Mouse (Mus musculus): ENCODE data around the gene Zfp941.

The Zfp941 gene

DNA sequence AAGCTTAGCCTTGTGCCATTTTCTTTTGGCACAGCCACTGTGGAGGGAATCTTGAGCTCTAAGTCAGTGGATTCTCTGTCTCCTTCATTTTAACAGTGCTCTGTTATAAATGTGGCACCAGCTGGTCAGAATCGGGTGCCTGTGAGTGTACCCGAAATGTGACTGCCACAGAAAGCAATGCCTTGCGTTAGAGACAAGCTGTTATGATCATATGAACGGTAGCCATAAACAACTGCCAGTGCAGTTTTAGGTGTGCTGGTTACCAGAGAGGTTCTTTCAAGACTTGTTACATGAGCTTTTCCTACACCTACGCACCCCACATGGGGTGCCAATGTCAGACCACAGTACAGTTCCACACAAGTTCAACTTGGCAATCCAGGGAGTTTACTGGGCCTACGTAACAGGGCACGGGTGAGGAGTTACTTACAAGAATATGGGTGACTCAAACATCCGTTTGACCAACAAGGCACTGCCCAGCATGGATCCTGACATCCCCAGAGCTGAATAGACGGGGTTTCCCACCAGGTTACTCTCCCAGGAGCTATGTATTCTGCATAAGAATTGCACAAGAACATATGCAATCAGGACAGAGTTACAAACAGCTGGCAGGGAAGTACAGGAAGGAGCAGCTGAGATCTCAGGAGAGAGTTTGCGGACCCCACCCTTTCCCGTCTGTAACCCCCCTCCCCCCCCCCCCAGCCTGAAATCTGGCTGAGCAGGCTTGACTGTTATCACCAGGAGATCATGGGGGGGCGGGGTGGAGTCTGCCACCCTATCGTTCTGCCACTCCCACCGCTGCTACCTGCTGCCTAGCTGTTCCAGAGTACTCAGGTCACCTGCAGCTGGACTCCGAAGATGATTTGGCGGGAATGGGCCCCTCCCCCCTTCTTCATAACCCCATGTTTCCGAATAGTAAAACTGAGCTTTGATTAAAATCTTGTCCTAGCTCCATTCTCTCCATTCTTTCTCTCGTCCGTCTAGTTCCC lies 19.1 kb upstream of the Zfp941 start:
- WGBS = 37% methylated on average over 19 of the region's 19 CpGs

DNA sequence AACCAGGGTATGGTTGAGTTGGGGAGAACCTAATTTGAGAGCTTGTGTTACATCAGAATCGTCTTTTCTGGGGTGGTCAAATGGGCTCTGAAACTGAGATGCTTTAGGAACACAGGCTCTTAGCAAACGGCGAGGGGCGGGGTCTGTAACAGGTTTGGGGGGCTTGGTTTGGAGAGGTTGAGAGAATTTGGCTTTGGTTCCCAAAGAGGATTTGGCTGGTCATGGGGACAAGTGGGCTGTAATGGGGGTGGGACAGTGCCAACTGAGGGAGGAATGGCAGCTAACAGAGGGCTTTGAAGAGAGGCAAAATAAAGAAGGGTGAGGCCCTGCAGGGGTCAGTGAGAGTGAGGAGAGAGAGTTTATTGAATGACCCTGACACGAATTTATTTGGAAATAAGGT lies 17.6 kb upstream of the Zfp941 start:
- WGBS = 71% methylated on average over 5 of the region's 5 CpGs

DNA sequence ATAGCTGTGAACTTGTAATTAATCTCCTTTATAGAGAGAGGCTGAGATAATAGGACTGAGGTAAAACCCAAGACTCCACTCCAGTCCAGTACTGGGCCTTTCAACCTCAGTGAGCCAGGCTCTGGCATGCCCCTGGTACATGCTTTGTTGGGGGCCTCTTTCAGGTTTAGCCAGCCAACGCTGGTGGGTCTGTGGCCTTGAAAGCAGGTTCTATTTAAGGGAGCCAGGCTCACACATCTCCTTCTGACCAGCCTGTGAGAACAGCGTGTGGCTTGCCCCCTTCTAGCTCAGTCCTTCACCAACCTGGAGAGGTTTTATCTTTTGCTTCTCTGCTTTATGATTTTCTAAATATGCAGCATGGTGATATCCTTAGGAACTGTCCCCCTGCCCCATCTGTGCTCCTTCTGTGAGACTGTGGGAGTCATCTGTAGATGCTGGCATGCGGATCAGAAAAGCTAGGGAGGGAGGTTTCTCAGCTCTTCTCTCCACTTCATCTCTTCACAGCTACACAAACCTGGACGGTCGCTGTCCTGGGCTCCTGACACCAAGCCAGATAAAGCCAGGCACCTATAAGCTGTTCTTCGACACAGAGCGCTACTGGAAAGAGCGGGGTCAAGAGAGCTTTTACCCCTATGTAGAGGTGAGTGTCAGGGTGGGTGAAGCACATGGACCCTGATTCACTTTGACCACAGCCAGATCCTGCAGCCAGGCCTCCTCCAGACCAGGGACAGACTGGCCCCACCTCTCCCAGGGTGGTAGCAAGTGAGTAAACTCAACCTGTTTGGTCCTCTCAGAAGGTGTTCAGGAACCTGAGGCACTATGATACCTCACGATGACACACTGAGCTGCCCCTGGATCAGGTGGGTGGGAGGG lies 14.5 kb upstream of the Zfp941 start:
- WGBS = 58% methylated on average over 9 of the region's 9 CpGs

DNA sequence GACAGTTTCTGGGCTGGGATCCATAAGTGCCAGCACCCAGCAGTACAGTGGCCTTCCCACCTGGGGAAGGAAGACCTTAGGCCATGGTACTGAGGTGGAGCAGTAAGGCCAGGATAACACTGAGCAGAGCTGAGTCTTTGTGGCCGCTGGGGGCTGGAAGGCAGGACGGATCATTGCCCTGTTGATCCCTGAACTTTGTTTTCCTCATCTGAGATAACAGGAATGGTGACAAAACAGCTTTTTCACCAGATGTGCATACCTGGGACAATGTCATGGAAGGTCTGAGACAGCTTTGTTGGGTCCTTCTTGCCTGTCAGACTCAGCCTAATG lies 13.7 kb upstream of the Zfp941 start:
- 87% methylated on average over 2 of the region's 2 CpGs for WGBS

DNA sequence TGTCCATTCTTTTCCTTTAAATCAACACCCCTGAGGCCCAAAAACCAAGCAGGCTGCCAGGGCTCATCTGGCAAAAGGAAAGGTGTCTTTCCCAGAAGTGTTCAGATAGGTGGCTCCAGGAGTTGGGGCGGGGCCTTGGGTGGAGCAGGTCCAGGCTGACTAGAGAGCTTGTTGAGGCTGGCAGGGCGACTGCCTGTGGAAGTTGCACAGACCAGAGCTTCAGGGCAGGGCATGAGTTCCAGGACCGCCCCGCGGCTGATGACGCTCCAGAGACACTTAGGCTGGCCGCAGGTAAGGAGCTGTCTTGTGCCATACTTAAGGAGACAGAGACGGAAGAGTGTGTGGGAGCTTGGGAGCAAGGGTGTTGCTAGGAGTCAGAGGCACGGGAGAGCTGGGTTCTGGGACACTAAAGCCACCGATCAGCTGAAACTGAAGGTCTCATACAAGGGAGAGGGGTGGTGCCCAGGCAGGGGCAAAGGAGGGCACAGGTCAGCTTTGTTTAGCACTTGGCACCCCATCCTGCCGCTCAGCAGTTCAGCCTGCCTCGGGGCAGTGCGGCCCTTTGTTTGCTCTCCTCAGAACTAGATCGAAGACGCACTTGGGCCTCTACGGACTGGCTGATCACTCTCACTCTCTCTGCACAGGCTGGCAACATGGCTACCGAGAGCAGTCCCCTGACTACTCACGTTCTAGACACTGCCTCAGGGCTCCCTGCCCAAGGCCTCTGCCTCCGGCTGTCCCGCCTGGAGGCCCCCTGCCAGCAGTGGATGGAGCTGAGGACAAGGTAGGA lies 13.2 kb upstream of the Zfp941 start, which contains the start of gene Urah:
Gene Urah, plus strand, starts transcription at position 51 of the 790 bp plus-strand sequence.
- 57% methylated on average over 20 of the region's 20 CpGs for WGBS

DNA sequence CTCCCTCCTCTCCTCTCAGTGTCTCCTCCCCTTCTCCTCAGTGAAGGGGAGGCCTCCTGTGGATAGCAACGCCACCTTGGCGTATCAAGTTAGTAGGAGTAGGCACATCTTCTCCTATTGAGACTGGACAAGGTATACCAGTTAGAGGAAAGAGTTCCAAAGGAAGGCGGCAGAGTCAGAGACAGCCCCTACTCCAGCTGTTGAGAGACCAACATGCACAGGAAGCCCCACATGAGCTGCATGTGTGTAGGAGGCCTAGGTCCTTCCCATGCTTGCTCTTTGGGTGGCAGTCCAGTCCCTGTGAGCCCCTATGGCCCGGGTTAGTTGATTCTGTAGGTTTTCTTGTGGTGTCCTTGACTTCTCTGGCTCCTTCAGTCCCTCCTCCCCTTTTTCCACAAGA lies 11.4 kb upstream of the Zfp941 start:
- 91% methylated on average over 4 of the region's 4 CpGs for WGBS

DNA sequence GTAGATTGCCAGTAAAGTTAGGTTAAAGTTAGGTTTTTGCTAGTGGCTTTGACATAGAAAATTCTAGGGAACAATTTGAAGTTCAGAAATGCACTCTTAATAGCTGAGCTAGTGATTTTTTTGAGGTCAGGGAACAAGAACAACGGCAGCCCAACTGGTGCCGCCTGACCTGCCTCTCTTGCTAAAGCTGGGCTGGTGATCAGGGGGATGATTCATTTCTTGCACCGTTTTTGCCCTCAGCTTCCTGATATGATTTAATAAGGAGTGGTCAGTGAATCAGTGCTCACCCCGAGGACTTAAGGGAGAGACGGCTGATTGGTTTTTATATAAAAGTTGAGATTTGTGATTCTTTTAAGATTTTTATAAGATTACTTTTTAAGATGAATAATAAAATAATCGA lies 9.5 kb upstream of the Zfp941 start:
- 78% methylated on average over 6 of the region's 6 CpGs for WGBS

DNA sequence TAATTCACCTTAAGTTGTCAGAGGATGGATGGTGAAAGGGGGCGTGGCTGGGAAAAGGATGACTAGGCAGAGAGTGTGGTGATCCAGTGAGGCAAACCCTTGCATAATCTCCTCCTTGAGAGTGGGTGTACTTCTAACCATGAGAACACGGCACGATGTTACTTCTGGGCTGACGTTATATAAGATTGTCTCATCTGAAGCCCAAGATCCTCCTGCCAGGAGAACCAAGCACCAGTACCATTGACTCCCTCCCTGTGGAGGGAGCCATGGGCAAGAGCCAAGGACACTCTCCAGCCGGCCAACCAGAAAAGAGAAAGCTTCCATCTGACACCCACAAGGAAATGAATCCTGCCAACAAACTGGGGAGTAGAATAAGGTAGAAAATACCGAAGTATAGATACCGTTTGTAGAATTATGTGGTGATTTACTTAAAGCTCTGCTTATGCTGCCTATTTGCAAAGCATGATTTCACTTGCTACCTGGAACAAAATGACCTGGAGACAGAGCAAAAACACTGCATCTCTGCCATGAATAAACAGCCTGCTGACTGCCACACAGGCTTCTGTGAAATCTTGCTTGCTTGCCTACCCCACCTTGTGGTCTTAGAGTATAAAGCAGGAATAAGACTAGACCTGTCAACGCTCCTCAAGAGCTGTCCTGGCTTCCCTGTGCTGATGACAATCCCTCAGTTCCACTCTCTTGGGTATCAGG lies 6.3 kb upstream of the Zfp941 start:
- WGBS = 12% methylated on average over 8 of the region's 8 CpGs

DNA sequence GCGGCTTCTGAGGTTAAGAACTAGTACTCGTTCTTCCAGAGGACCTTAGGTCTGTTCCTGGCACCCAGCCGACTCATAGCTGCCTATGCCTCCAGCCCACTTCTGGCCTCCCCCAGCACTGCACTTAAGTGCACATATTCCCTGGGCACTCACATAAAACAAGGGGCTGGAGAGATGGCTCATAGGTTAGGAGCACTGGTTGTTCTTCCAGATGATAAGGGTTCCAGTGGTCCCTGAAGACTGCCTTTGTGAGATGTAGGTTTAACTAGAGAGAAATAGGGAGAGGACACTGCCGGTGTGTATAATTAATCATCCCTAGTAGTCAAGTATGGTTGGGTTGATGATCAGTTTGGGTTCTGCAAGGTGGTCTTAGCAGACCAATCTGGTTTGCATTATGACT lies 753 bp upstream of the Zfp941 start:
- 91% methylated on average over 4 of the region's 4 CpGs for WGBS

DNA sequence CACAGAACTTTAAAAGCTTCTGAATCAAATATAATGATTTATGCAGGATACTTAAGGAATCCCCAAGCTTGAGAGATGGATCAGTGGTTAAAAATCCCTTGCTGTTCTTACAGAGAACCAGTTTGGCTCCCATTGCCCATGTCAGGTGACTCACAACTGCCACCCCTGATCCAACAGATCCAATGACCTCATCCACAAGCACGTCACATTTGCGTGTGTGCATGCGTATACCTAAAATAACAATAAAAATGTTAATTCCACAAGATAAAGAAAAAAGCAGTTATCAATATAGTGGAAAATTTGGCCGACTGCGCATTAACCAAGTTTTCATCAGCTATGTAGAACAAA lies 699 bp downstream of the Zfp941 start:
- 29% methylated on average over 5 of the region's 5 CpGs for WGBS

DNA sequence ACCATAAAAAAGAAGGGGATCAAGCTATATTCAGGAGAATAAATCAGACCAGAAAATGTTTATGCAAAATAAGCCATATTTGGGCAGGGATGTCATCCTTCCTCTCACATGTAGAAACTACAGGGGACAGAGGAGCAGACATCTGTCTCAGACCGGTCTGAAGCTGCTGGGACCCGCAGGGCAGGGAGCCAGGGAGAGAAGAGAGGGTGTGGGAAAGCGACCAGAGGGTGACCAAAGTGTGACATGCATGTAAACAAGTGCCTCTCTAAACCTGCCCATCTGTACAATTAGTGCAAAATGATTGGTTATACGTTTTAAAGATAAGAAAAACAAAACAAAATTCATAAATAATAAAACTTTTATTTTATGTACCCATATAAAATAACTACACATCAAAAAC lies 1.8 kb downstream of the Zfp941 start:
- 57% methylated on average over 4 of the region's 4 CpGs for WGBS

DNA sequence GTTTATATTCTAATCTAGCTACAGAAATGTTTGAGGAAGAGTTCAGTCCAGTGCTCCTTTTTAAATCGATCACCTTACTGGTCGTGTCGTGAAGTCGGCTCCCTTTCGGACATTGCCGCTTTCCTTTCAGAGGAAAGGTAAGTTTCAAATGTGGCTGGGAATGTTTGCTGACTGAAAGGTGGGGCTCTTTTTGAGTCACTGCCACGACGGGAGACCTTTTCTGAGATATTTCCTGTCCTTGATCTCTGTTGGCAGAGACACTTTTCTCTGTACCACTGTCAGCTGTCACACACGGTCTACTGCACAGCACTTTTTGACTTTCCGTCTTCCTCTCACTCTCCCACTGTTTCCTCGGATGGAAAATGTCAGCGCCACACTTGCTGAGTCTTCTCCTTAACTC lies 9.1 kb downstream of the Zfp941 start:
- WGBS = 82% methylated on average over 12 of the region's 12 CpGs

DNA sequence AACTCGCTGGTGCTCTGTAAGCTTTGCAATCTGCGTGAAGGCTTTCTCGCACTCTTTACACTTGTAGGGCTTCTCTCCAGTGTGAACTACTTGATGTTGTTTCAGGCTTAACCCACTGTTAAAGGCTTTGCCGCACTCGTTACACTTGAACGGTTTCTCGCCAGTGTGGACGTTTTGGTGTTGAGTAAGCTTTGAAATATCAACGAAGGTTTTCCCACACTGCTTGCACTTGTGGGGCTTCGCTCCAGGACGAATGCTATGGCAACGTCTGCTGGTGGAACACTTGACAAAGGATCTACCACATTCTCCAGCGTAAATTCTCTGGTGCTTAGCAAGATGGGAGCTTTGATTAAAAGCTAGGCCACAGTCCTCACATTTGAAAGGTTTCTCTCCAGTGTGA lies 10.3 kb downstream of the Zfp941 start:
- WGBS = 68% methylated on average over 13 of the region's 13 CpGs

DNA sequence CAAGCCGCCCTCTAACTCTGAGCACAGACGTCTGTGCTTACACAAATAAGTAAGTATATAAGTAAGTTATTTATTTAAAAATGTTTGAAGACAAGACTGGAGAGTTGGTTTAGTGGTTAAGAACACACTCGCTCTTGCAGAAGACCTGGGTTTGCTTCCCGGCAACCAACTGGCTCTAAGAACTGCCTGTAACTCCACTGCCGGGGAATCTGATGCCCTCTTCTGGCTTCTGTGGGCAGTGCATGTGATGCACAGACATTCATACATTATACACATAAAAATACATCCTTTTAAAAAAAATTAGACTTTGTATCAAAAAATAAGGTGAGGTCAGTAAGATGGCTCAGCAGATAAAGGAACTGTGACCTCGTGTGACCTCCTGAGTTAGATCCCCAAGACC lies 11.5 kb downstream of the Zfp941 start:
- 95% methylated on average over 6 of the region's 6 CpGs for WGBS

DNA sequence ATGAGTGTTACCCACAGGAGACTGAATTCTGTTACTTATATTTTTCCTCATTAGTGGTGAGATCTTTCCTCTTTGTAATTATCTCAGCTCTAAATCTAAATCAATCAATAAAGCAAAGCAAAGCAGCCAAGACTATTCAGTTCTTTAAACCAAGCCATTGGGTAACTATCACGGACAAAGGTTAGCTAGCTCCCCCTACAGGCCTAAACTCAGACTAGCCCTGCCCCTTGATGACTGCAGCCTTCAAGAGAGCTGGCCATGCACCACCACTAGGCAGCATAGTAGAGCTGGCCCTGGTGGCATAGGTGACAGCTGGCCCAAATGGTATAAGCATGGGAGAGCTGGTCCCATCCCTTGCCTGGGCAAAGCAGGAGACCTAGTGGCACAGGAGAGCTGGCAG lies 16.3 kb downstream of the Zfp941 start:
- 14% methylated on average over 1 of the region's 1 CpGs for WGBS

DNA sequence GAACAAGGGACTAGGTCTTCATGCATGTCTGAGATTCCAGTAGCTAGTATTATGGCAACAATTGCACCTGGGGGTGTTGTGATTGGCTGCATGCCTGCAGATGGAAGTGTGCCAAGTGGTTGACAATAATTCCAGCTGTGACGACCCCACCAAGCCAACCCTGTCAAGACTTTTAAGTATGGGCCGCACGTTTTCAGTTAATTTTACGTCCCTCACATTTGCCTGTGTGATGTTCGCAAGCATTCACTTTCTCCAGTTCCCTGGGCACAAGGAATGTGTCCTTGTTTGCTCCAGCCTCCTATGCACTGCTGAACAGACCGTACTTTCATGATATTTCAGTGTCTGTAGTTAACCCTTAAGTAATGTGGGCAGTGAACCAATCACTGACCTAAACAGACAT lies 19.3 kb downstream of the Zfp941 start:
- WGBS = 61% methylated on average over 6 of the region's 6 CpGs

DNA sequence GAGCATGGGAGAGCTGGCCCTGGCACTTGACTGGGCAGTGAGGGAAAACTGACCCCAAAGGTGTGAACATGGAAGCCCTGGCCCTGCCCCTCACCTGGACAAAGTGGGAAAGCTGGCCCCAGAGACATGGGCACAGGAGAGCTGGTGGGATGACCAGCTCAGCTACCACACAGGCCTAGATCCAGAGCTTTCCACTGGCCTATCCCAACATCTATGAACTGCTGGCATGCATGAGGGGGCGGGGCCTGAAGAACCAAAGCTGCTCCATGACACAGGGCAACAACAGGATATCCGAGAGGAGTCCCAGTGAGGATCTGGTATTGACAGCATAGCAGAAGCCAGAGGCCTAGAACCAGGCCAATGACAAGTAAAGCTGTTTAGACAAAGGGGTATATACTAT lies 23.8 kb downstream of the Zfp941 start:
- 82% methylated on average over 2 of the region's 2 CpGs for WGBS

DNA sequence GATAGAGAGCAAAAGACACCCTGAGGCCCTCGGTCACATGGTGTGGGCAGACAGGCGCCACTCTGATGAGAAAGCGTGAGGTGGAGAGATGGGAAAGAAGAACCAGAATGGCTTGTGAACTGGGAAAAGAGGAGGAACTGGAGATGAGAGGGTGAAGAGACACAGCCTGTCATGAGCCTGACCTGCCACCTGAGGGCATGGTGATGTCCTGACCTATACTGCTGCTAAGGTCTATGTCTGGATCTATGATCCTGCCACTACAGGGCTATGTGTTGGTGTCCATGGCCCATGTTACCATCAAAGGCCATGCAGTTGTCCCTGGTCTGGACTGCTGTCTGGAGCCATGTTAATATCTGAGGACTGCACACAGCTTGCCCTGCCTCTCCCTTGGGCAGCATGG lies 24.4 kb downstream of the Zfp941 start:
- WGBS = 93% methylated on average over 3 of the region's 3 CpGs

DNA sequence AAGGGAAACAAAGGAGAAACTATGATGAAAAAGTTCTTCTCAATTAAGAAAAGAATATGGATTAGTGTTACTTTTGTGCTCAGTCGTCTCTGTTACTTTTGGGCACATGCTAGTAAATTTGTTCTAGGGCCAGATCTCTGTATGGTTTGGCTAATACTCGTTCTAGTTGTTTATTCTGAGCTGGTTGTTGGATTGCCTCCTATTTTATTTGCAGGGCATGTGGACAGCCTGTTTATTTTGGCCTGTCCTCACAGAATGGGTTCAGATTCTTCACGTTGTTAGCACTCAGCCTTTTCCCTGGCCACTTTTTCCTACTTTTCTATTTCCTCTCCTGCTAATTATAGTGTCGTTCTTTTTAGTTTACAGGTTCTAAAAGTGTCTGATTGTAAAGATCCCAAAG lies 28.4 kb downstream of the Zfp941 start:
- 49% methylated on average over 4 of the region's 4 CpGs for WGBS

DNA sequence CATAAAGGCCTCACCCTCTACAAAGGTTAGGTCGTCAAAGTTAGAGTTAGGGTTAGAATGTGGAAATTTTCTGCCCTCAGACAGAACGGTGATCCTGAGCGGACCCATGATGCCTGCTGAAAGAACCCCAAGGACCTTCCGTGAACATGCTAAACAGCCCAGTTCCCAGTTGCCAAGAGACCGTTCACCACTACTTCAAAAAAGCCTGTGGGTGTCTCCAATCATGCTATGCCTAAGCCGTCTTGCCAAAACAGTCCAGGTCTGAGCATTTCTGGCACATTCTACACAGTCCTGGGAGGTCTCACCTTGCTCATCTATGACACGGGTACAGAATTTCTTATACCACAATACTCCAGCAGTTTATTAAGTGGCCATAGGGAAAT lies 33.9 kb downstream of the Zfp941 start:
- WGBS = 80% methylated on average over 7 of the region's 7 CpGs

DNA sequence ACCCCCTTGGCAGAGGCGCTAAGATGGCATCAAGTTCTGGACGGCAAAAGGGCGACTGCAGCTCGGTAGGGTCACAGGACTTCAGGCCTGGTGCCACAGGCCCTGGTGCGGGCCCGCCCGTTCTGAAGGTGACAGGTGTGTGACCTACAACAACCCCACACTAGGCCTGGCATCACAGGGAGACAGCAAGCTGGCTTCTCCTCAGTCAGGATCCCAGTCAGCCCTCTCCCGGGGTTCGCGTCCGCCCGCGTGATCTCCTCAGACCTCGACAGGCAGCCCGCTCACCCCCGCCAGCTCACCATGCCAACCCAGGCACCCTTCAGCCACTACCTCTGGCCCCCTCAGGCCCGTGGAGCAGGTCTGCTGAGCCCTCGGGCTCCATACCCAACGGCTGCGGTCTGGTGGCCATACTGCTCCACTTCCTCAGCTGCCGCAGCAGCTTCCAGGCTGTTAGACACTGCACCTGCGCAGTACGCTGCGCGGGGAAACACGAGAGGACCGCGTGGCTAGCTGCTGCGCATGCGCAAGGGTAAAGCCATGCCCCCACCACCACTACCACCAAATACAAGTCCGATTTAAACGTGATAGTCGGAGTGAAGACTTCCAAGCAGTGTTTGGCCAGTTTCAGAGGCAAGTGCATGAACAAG lies 34.4 kb downstream of the Zfp941 start, which contains the start of gene Syce1:
Gene Syce1, minus strand, starts transcription at position 447 of the 647 bp plus-strand sequence.
- 87% methylated on average over 33 of the region's 33 CpGs for WGBS
